Mouse (Mus musculus) heart, postnatal 4 days (tissue): Measurements from ENCODE around the gene Ghsr. TPM values are rescaled to one million over a fixed set of nuclear protein-coding genes. Genes with fewer than 3 reads are reported as not detected.
"Not testable (repeated sequence)": the region's sequence is repeated elsewhere in the genome, so short reads cannot be mapped to it uniquely, and the experiment has no call there.

Experiments used
- DNase-seq: peaks from one replicate; pipeline ENCODE4 v3.0.0; 2021
- total RNA-seq, 2 experiments: library from RNA; stranded (reverse); gene quantifications; 2 replicates each; pipeline ENCODE4 v1.2.3; 2021

Ghsr gene
- not detected for total RNA-seq

GRCm38 (mm10) chr3:27371276-27371621 lies at the start of gene Ghsr:
Gene Ghsr (plus strand): TSS chr3:27371351.
- DNase-seq = no peak

DNA sequence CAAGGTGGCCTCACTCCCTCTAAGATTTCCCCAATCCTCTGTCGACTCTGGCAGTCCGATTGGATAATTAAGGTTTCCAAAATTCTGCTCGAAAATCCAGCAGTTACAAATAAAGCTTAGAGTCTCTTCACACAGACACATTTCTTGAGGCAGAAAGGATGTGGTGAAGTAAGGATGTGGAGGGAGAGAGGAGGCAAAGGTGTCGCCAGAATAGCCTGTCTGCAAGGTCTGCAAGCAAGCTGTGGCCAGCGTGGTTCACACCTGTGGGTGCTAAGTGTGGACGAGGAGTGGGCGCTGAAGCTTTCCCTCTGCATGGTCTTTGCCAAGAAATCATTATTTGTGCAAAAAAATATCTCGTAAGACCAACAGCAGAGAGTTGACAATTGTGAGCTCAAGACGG lies 48.6 kb upstream of the Ghsr start:
- no peak for DNase-seq

- DNase-seq = no peak
Observed at GRCm38 (mm10) chr3:27323551-27323950, 47.6 kb upstream of the Ghsr start.

GRCm38 (mm10) chr3:27326633-27327191 lies 44.4 kb upstream of the Ghsr start:
- peak; percentile 11 for DNase-seq

DNA sequence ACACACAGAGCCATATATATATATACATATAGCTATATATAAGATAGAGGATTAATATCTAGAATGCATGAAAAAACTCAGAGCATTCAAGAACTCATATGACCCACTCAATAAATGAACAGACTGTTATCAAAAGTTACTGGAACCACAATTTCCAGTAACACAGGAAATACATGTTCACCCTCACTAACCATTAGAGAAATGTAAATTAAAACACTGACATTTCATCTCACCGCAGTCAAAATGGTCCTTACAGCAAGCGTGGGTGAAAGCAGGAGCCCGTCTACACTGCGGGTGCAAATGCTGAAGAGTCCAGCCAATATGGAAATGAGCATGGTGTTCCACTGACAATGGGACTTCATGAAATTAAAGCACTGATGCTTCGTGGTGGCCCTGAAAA lies 40.4 kb upstream of the Ghsr start:
- no peak for DNase-seq

- peak; percentile 55 for DNase-seq
Observed at GRCm38 (mm10) chr3:27338437-27338836, 32.7 kb upstream of the Ghsr start.

DNA sequence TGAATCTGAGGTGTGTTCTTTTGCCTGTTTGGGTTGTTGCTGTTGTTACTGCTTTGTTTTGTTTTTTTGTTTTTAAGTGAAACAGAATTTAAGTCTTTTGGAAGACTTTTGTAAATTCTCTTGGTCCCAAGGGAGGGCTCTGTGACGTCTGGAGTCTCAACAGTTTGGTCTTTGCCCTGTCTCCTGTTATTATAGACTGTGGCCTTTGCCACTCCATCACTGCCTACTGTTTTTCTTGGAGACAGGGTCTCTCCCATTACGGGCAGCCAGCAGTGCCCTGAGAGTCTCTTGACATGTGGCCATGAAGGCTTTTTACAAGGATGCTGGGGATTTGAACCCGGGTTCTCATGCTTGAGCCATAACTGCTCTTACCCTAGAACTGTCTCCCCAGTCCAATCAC lies 32.3 kb upstream of the Ghsr start:
- DNase-seq = no peak

DNA sequence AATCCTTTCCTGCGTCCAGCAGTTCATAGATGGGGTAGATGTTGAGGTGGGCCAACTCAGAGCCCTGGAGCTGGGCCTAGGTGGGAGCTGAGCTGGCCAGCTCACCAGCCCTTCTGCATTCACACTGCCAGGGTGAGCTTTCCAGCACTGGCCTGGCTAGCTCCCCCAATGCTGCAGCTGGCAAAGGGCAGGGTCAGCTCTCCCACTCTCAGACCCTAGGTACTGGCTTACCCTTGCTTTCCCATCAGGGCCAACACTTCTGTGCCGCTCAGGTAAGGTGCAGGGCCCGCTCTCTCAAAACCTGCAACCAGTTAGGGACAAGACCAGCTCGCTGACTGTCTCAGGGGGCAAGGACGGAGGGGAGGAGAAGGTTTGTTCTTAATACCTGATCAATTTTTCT lies 30.4 kb upstream of the Ghsr start:
- DNase-seq = no peak

GRCm38 (mm10) chr3:27342462-27342861 lies 28.7 kb upstream of the Ghsr start:
- DNase-seq = no peak

GRCm38 (mm10) chr3:27345526-27345925 lies 25.6 kb upstream of the Ghsr start:
- peak; percentile 63 for DNase-seq

DNA sequence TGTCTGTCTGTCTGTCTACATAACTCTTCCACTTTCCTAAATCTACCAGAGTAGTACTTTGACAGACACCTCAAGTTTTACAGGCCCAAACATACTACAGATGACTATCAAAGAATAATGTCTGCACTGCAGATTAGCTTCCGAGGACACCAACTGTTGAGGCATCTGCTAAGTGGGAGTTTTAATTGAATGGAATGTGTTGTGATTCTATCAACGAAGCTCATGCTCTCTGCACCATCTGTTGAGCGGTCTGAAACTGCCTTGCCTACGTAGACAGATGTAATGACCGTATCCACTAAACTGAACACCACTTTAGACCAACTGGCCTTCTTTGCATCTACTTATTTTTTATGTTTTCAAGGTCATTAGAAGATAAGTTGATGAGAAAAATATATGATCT lies 22.7 kb upstream of the Ghsr start:
- DNase-seq = no peak

GRCm38 (mm10) chr3:27351105-27351504 lies 20.0 kb upstream of the Ghsr start:
- DNase-seq = peak; percentile 36

- DNase-seq = no peak
Observed at GRCm38 (mm10) chr3:27359100-27359720, 11.9 kb upstream of the Ghsr start.

DNA sequence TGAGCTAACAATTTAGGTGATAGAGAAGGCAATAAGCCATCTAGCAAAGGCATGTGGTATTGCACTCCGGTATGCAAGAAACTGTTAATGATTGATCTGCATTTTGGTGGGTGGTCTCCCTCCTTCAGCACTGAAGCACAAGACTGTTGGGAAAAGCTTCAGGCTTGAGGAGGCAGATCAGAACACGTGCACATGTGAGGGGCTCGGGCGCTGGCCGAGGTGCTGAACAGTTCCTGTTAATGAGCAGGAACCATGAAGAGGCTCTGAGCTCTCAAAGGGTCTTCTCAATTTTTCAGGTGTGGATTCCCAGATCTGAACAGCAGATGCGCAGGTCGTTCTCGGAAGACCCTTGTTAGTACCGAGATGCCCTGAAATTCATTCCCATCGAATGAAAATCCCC lies 1.0 kb upstream of the Ghsr start:
- DNase-seq = peak; percentile 71

DNA sequence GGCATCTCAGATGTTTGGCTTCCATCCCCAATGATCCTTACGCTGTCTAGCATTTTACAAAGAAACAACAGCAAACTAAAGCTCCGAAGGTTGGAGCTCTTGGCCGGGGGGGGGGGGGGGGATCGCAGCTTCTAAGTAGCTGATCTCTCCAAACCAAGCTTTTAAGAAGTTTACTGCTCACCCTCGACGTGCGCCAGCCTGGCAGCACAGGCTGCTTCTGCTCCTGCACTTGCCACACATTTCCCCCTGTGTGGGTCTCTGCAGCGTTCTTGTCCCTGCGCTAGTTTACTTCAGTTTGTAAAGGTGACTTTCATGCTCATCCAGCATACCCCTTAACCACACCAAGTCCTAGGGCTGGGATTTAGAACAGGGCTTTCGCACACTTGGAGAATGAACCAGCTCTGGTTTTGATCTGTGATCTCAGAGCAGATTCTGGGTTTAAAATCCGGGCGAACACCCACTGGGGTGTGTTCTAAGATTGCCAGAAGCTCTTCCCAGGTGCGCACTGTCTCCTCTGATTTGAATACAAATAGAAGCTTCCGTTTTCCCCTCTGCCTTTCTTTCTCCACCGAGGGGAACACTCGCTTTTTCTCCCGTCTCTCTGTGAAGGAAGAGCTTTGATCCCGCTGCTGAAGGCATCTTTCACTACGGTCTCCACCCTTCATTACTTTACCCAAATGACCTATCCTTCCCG lies 422 bp upstream of the Ghsr start:
- no peak for DNase-seq

GRCm38 (mm10) chr3:27371725-27372650 lies 837 bp downstream of the Ghsr start:
- DNase-seq = no peak

- no peak for DNase-seq
Observed at GRCm38 (mm10) chr3:27374396-27374795, 3.2 kb downstream of the Ghsr start.

- DNase-seq = no peak
Observed at GRCm38 (mm10) chr3:27377935-27378334, 6.8 kb downstream of the Ghsr start.

- DNase-seq = peak; percentile 10
Observed at GRCm38 (mm10) chr3:27384836-27385235, 13.7 kb downstream of the Ghsr start.

GRCm38 (mm10) chr3:27389923-27390322 lies 18.8 kb downstream of the Ghsr start:
- no peak for DNase-seq

- not testable (repeated sequence) for DNase-seq
Observed at GRCm38 (mm10) chr3:27400996-27401395, 29.8 kb downstream of the Ghsr start.

- DNase-seq = no peak
Observed at GRCm38 (mm10) chr3:27406440-27406839, 35.3 kb downstream of the Ghsr start.

DNA sequence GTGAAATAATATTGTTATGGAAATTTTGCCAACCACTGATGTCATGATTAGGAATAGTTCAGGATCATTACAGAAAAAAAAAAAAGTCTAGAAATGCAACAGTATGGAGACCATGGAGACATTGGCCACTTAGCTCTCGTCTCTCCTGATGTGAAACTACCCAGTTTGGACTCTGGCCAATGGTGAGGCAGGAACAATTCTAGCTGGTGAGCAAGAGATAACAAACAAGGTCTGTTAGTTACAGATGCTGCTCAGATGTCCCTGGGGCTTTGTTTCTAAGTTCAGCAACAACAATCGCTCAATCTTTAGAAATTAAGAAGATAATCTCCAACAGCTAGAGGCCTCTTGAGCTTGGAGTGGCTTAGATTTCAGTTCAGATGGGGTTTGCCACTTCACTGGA lies 37.4 kb downstream of the Ghsr start:
- no peak for DNase-seq
